Mouse (Mus musculus) MEL (cell line): ENCODE data around the gene Irf4. TPM values are rescaled to one million over a fixed set of nuclear protein-coding genes. Genes with fewer than 3 reads are reported as not detected.

ENCODE experiments used
- DNase-seq: peaks from one replicate; pipeline ENCODE4 v3.0.0; 2011; ENCODE audit warnings: low read depth, low spot score
- H3K27ac ChIP-seq: 2 replicates; pipeline ENCODE4 v1.5.1; 2012; ENCODE audit warnings: low read depth, mild to moderate bottlenecking, control low read depth, low read length, moderate library complexity; ENCODE audit not compliant: control insufficient read depth
- H3K27me3 ChIP-seq, 2 experiments: fragments of 150-350 bp in 1 of 2; sonication (generic) in 1 of 2; 2 replicates each; pipeline ENCODE4 v1.6.1; 2012; ENCODE audit warnings: low read length in 2 of 2, mild to moderate bottlenecking in 2 of 2, improper control_type of control experiment in 1 of 2, moderate library complexity in 1 of 2; ENCODE audit not compliant: insufficient read depth in 2 of 2, control insufficient read depth in 1 of 2
- H3K36me3 ChIP-seq, 2 experiments: 2 replicates each; pipeline ENCODE4 v1.6.1; 2012 to 2014; ENCODE audit warnings: low read length in 2 of 2, improper control_type of control experiment in 1 of 2, inconsistent platforms in 1 of 2, mild to moderate bottlenecking in 1 of 2; ENCODE audit not compliant: insufficient read depth in 2 of 2, control insufficient read depth in 1 of 2
- H3K4me1 ChIP-seq, 2 experiments: fragments of 150-350 bp in 1 of 2; sonication (generic) in 1 of 2; 2 replicates each; pipeline ENCODE4 v1.6.1; 2012; ENCODE audit warnings: low read length in 2 of 2, improper control_type of control experiment in 1 of 2, mild to moderate bottlenecking in 1 of 2; ENCODE audit not compliant: insufficient read depth in 2 of 2, control insufficient read depth in 1 of 2
- H3K4me3 ChIP-seq, 2 experiments: fragments of 150-350 bp in 1 of 2; sonication (generic) in 1 of 2; 2 replicates each; pipeline ENCODE4 v1.5.1; 2012; ENCODE audit warnings: low read depth in 2 of 2, low read length in 2 of 2, mild to moderate bottlenecking in 2 of 2, moderate library complexity in 2 of 2, control low read depth in 1 of 2, improper control_type of control experiment in 1 of 2; ENCODE audit not compliant: control insufficient read depth in 1 of 2, insufficient read depth in 1 of 2
- H3K79me2 ChIP-seq: 2 replicates; pipeline ENCODE4 v1.6.1; 2012; ENCODE audit warnings: mild to moderate bottlenecking, low read length, moderate library complexity; ENCODE audit not compliant: control insufficient read depth, poor library complexity, insufficient read depth
- H3K9ac ChIP-seq: 2 replicates; pipeline ENCODE4 v1.6.1; 2012; ENCODE audit warnings: low read depth, mild to moderate bottlenecking, control low read depth, low read length, moderate library complexity; ENCODE audit not compliant: control insufficient read depth, poor library complexity, severe bottlenecking
- H3K9me3 ChIP-seq: fragments of 150-350 bp; sonication (generic); replicated peaks from 2 replicates; pipeline ENCODE4 v1.6.1; 2012; ENCODE audit warnings: mild to moderate bottlenecking, low read length, improper control_type of control experiment, moderate library complexity; ENCODE audit not compliant: insufficient read depth
- CHD1 ChIP-seq: IDR thresholded peaks from 2 replicates; pipeline ENCODE4 v1.6.1; 2012; ENCODE audit warnings: low read depth, mild to moderate bottlenecking, inconsistent platforms, low read length, improper control_type of control experiment
- CTCF ChIP-seq, 3 experiments: IDR thresholded peaks in 2 of 3; conservative IDR thresholded peaks in 1 of 3; 2 replicates each; pipeline ENCODE4 v1.5.1; 2011 to 2012; ENCODE audit warnings: low read length in 3 of 3, low read depth in 2 of 3, mild to moderate bottlenecking in 2 of 3, improper control_type of control experiment in 1 of 3, inconsistent platforms in 1 of 3, mixed read lengths in 1 of 3, moderate library complexity in 1 of 3; ENCODE audit not compliant: control insufficient read depth in 1 of 3, insufficient read depth in 1 of 3, poor library complexity in 1 of 3, severe bottlenecking in 1 of 3
- GABPA ChIP-seq: IDR thresholded peaks from 2 replicates; pipeline ENCODE4 v1.6.1; 2012; ENCODE audit warnings: low read depth, mild to moderate bottlenecking, inconsistent platforms, low read length, improper control_type of control experiment, moderate library complexity
- KAT2A ChIP-seq: conservative IDR thresholded peaks from 2 replicates; pipeline ENCODE4 v1.6.1; 2012; ENCODE audit warnings: low read depth, low read length, improper control_type of control experiment, inconsistent platforms
- MAFK ChIP-seq: IDR thresholded peaks from 2 replicates; pipeline ENCODE4 v1.6.1; 2011; ENCODE audit warnings: low read depth, mild to moderate bottlenecking, low read length, improper control_type of control experiment, borderline replicate concordance
- MXI1 ChIP-seq: IDR thresholded peaks from 2 replicates; pipeline ENCODE4 v1.6.1; 2011; ENCODE audit warnings: mild to moderate bottlenecking, low read depth, low read length, improper control_type of control experiment
- MYC ChIP-seq: IDR thresholded peaks from 2 replicates; pipeline ENCODE4 v1.6.1; 2011; ENCODE audit warnings: low read depth, mild to moderate bottlenecking, low read length, improper control_type of control experiment, moderate library complexity
- NRF1 ChIP-seq: IDR thresholded peaks from 2 replicates; pipeline ENCODE4 v1.6.1; 2014; ENCODE audit warnings: low read depth, mild to moderate bottlenecking, inconsistent platforms, low read length, improper control_type of control experiment, moderate library complexity; ENCODE audit not compliant: poor library complexity, insufficient read depth, severe bottlenecking
- POLR2A ChIP-seq, 2 experiments: IDR thresholded peaks; 2 replicates each; pipeline ENCODE4 v1.6.1; 2011 to 2012; ENCODE audit warnings: low read length in 2 of 2, mild to moderate bottlenecking in 2 of 2, control low read depth in 1 of 2, improper control_type of control experiment in 1 of 2, low read depth in 1 of 2, moderate library complexity in 1 of 2; ENCODE audit not compliant: control insufficient read depth in 1 of 2, insufficient read depth in 1 of 2, poor library complexity in 1 of 2
- POLR2AphosphoS5 ChIP-seq: IDR thresholded peaks from 2 replicates; pipeline ENCODE4 v1.6.1; 2012; ENCODE audit warnings: low read depth, borderline replicate concordance, mild to moderate bottlenecking, inconsistent platforms, low read length, moderate library complexity, mixed read lengths
- RAD21 ChIP-seq: IDR thresholded peaks from 2 replicates; pipeline ENCODE4 v1.6.1; 2011; ENCODE audit warnings: mild to moderate bottlenecking, low read depth, low read length, improper control_type of control experiment
- RCOR1 ChIP-seq: IDR thresholded peaks from 2 replicates; pipeline ENCODE4 v1.6.1; 2012; ENCODE audit warnings: low read depth, mild to moderate bottlenecking, inconsistent platforms, low read length, improper control_type of control experiment
- SIN3A ChIP-seq: IDR thresholded peaks from 2 replicates; pipeline ENCODE4 v1.6.1; 2012; ENCODE audit warnings: low read length, improper control_type of control experiment, inconsistent platforms
- TAL1 ChIP-seq: IDR thresholded peaks from 2 replicates; pipeline ENCODE4 v1.6.1; 2012; ENCODE audit warnings: mild to moderate bottlenecking, inconsistent platforms, low read length, moderate library complexity, mixed read lengths
- USF2 ChIP-seq, 2 experiments: IDR thresholded peaks; 2 replicates each; pipeline ENCODE4 v1.6.1; 2011 to 2012; ENCODE audit warnings: improper control_type of control experiment in 2 of 2, low read length in 2 of 2, borderline replicate concordance in 1 of 2, inconsistent platforms in 1 of 2, low read depth in 1 of 2, mild to moderate bottlenecking in 1 of 2; ENCODE audit not compliant: insufficient read depth in 1 of 2
- ZKSCAN1 ChIP-seq: IDR thresholded peaks from 2 replicates; pipeline ENCODE4 v1.6.1; 2012; ENCODE audit warnings: low read depth, mild to moderate bottlenecking, inconsistent platforms, low read length, improper control_type of control experiment, moderate library complexity
- ZMIZ1 ChIP-seq: IDR thresholded peaks from 2 replicates; pipeline ENCODE4 v1.6.1; 2012; ENCODE audit warnings: low read depth, mild to moderate bottlenecking, inconsistent platforms, low read length, improper control_type of control experiment, moderate library complexity
- polyA plus RNA-seq, 2 experiments: library from polyadenylated mRNA; stranded (reverse) in 1 of 2; unstranded in 1 of 2; fragments of >175 nt in 1 of 2; fragments of >200 nt in 1 of 2; gene quantifications; 2 replicates each; pipeline versions ENCODE4 v1.2.1 to v1.2.4; 2012; ENCODE audit warnings: low replicate concordance in 2 of 2, low read depth in 1 of 2; ENCODE audit not compliant: insufficient read length in 2 of 2, insufficient read depth in 1 of 2, missing spikeins in 1 of 2
- total RNA-seq: library from RNA; depleted of rRNA; stranded (reverse); fragments of 300-350 nt; gene quantifications from 2 replicates; pipeline ENCODE4 v1.2.3, GENCODE M21; 2012

Gene Irf4
- total and polyA plus RNA-seq, 3 experiments = not detected

DNA sequence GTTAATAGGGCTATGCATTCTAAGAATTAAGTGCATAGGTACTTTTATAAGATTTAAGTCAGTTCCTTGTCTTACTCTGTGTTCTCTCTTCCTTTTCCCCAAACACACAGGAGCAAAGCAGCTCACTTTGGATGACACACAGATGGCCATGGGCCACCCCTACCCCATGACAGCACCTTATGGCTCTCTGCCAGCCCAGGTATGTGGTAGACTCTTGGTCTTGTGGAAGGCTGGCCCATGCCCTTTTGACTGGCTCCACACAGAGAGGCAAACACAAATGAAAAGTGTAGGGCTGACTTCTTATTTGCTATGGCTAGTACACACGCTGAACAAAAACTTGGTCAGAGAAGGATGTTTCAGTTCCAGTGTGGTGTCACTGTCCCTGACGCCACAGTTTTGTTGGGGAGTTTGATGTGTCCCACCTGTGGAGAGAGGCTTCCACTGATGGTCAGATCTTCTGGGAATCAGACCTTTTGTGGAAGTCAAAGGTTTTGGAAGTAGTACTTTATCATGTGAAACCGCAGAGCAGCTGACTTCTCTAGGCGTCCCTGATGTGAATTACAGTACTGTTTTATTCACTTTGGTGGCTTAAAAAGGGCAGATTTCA is 3.7 kb downstream of the Irf4 start:
- DNase-seq = no peak
- H3K36me3 ChIP-seq = no peaks in the 10 kb centered on the region
- no peaks in the 10 kb centered on the region for H3K9me3 ChIP-seq
- no peak overlapping the region for H3K27ac ChIP-seq
- TF ChIP-seq RAD21 = no peak
- TF ChIP-seq ZMIZ1 = no peak
- no peak for TF ChIP-seq POLR2A (IDR thresholded peaks at IDR 0.05; ENCODE audit: control insufficient read depth in 1 of 2, insufficient read depth in 1 of 2, low read depth in 1 of 2, low read length in 2 of 2, poor library complexity in 1 of 2)
- no peak for TF ChIP-seq RCOR1
- no peak for TF ChIP-seq GABPA
- no peak for TF ChIP-seq MAFK
- TF ChIP-seq MXI1 = no peak
- no peak for TF ChIP-seq POLR2AphosphoS5
- TF ChIP-seq TAL1 = no peak
- H3K9ac ChIP-seq = no peak overlapping the region
- no peak overlapping the region for H3K4me3 ChIP-seq
- no peaks in the 10 kb centered on the region for H3K27me3 ChIP-seq
- H3K79me2 ChIP-seq = no peaks in the 10 kb centered on the region
- H3K4me1 ChIP-seq = no peaks in the 10 kb centered on the region

- no peaks in the 10 kb centered on the region for H3K36me3 ChIP-seq
- no peaks in the 10 kb centered on the region for H3K79me2 ChIP-seq
- no peak overlapping the region for H3K27ac ChIP-seq
- no peaks in the 10 kb centered on the region for H3K4me1 ChIP-seq
- H3K9ac ChIP-seq = no peak overlapping the region
- no peaks in the 10 kb centered on the region for H3K9me3 ChIP-seq
- TF ChIP-seq NRF1 (no peak), CTCF (IDR thresholded peaks at IDR 0.05 in 2 of 3, conservative IDR thresholded peaks at IDR 0.05 in 1 of 3; ENCODE audit: control insufficient read depth in 1 of 3, insufficient read depth in 1 of 3, low read depth in 2 of 3, low read length in 3 of 3, poor library complexity in 1 of 3, severe bottlenecking in 1 of 3) (no peak), CHD1 (no peak), KAT2A (no peak), USF2 (IDR thresholded peaks at IDR 0.05; ENCODE audit: borderline replicate concordance in 1 of 2, insufficient read depth in 1 of 2, low read depth in 1 of 2, low read length in 2 of 2) (no peak), SIN3A (no peak), GABPA (no peak), MXI1 (no peak), MYC (no peak), ZMIZ1 (no peak), ZKSCAN1 (no peak)
- no peak for DNase-seq
- H3K27me3 ChIP-seq = no peaks in the 10 kb centered on the region
- H3K4me3 ChIP-seq = no peak overlapping the region
These were observed 4.4 kb downstream of the Irf4 start for GRCm38 (mm10) chr13:30753441-30753840.
